20 mouse cellular contexts compared by ENCODE assay signal in genomic region chr17:9896964-9897363, GRCm38 (mm10).
A peak's percentile ranks its signal among the peaks of the same experiment; 100 is the strongest.
DNase-seq lines count a peak whose midpoint lies in the region; ATAC-seq lines count a peak whose summit lies in the region.
"Had no signal": no experiment of that assay in that cellular context is flagged by ENCODE, and none has a peak within 500 bp of the region (broad histone marks: within the 10 kb centered on the region; RNA-seq: fewer than 3 reads in every experiment).

No protein-coding gene starts in this region.

- no peaks in the 10 kb centered on the region for H3K9me3 ChIP-seq in heart, embryonic 10.5 days
- no peaks in the 10 kb centered on the region for H3K9me3 ChIP-seq in intestine, embryonic 16.5 days (ENCODE audit: control insufficient read depth, low read length)
- H3K9me3 ChIP-seq: forebrain, embryonic 13.5 days; hindbrain, embryonic 12.5 days; limb, embryonic 10.5 days; midbrain, embryonic 13.5 days; neural tube, embryonic 12.5 days had no signal

- H3K27ac ChIP-seq in heart, embryonic 10.5 days = peak overlapping the region; percentile 86; the same call in 1 of the 2 replicates
- H3K27ac ChIP-seq in intestine, embryonic 16.5 days (ENCODE audit: low read length) = no peak overlapping the region
- H3K27ac ChIP-seq: forebrain, embryonic 13.5 days; hindbrain, embryonic 12.5 days; limb, embryonic 10.5 days; midbrain, embryonic 13.5 days; neural tube, embryonic 12.5 days had no signal

- no peaks in the 10 kb centered on the region for H3K36me3 ChIP-seq in heart, embryonic 10.5 days
- H3K36me3 ChIP-seq in intestine, embryonic 16.5 days (ENCODE audit: control insufficient read depth, insufficient read depth, low read length) = no peaks in the 10 kb centered on the region
- H3K36me3 ChIP-seq: hindbrain, embryonic 12.5 days; limb, embryonic 10.5 days; midbrain, embryonic 13.5 days; neural tube, embryonic 12.5 days had no signal

- H3K4me2 ChIP-seq in intestine, embryonic 16.5 days (ENCODE audit: low read depth, low read length) = no peak overlapping the region
- H3K4me2 ChIP-seq: forebrain, embryonic 13.5 days; hindbrain, embryonic 12.5 days; midbrain, embryonic 13.5 days; neural tube, embryonic 12.5 days had no signal

- no peak overlapping the region for H3K4me3 ChIP-seq in heart, embryonic 10.5 days
- no peak overlapping the region for H3K4me3 ChIP-seq in intestine, embryonic 16.5 days (ENCODE audit: low read length)
- H3K4me3 ChIP-seq: forebrain, embryonic 13.5 days; hindbrain, embryonic 12.5 days; limb, embryonic 10.5 days; midbrain, embryonic 13.5 days; neural tube, embryonic 12.5 days had no signal

- no peak for DNase-seq in heart, embryonic 10.5 days (ENCODE audit: low spot score)
- DNase-seq in heart, postnatal 4 days = no peak
- DNase-seq in testis, postnatal 14 days (ENCODE audit: low spot score) = peak; percentile 17
- no peak for DNase-seq in testis, postnatal 10 days (ENCODE audit: low spot score)
- no peak for DNase-seq in left cerebral cortex, adult 18-20 months (ENCODE audit: low spot score in 2 of 2)
- DNase-seq in spleen, postnatal 14 days (ENCODE audit: low spot score in 2 of 2) = no peak
- DNase-seq: cerebellum, adult 8-10 months; gastrocnemius, postnatal 36 days; kidney, postnatal 36 days; layer of hippocampus, adult 9-11 months; lung, adult 18-20 months; lung, postnatal 14 days; right cerebral cortex, adult 18-20 months; thymus, adult 18-20 months had no signal

- H3K9ac ChIP-seq in intestine, embryonic 16.5 days (ENCODE audit: low read depth, low read length) = no peak overlapping the region
- H3K9ac ChIP-seq: forebrain, embryonic 13.5 days; hindbrain, embryonic 12.5 days; midbrain, embryonic 13.5 days; neural tube, embryonic 12.5 days had no signal

- H3K4me1 ChIP-seq in heart, embryonic 10.5 days = peaks cover 32% of the 10 kb centered on the region
- 0 out of 2 replicates have a peak, but pooled peaks cover 4% of the 10 kb centered on the region for H3K4me1 ChIP-seq in intestine, embryonic 16.5 days (ENCODE audit: control insufficient read depth, insufficient read depth, low read length)

- ATAC-seq in intestine, embryonic 16.5 days = peak; percentile 53; the same call in 1 of the 2 replicates
- ATAC-seq: forebrain, embryonic 13.5 days; midbrain, embryonic 13.5 days had no signal

- 63% methylated on average over 2 of the region's 2 CpGs for WGBS in heart, embryonic 10.5 days
- WGBS in intestine, embryonic 16.5 days = 38% methylated on average over 2 of the region's 2 CpGs

- H3K27me3 ChIP-seq in heart, embryonic 10.5 days (ENCODE audit: insufficient read depth, poor library complexity, severe bottlenecking) = no peaks in the 10 kb centered on the region
- no peaks in the 10 kb centered on the region for H3K27me3 ChIP-seq in intestine, embryonic 16.5 days (replicated peaks; ENCODE audit: control insufficient read depth, insufficient read depth, low read length)
- H3K27me3 ChIP-seq: forebrain, embryonic 13.5 days; hindbrain, embryonic 12.5 days; neural tube, embryonic 12.5 days had no signal
